8 mouse cellular contexts compared by ENCODE assay signal in genomic region chr11:119058041-119058995, GRCm38 (mm10). TPM values are rescaled to one million over a fixed set of nuclear protein-coding genes. Genes with fewer than 3 reads are reported as not detected.
DNase-seq lines count a peak whose midpoint lies in the region; ATAC-seq and TF ChIP-seq lines count a peak whose summit lies in the region.

No protein-coding gene starts in this region.

- peak overlapping the region; percentile 8; the same call in 1 of the 2 replicates for H3K4me3 ChIP-seq in G1E (ENCODE audit: low read depth, low read length)
- H3K4me3 ChIP-seq in heart, embryonic 11.5 days (ENCODE audit: low read depth, low read length), result peak overlapping the region; percentile 26
- peak overlapping the region; percentile 4; the same call in 1 of the 2 replicates for H3K4me3 ChIP-seq in kidney, postnatal 0 days (replicated peaks; ENCODE audit: low read depth, low read length)
- H3K4me3 ChIP-seq in stomach, embryonic 15.5 days (replicated peaks), result peak overlapping the region; percentile 27
- no peak overlapping the region for H3K4me3 ChIP-seq in thymus, adult 2 months (ENCODE audit: control insufficient read depth, insufficient read depth, low read length)

- peaks cover 96% of the 10 kb centered on the region for H3K9me3 ChIP-seq in G1E (replicated peaks)
- H3K9me3 ChIP-seq in heart, embryonic 11.5 days (replicated peaks; ENCODE audit: control insufficient read depth, low read length), result no peaks in the 10 kb centered on the region
- no peaks in the 10 kb centered on the region for H3K9me3 ChIP-seq in kidney, postnatal 0 days (replicated peaks; ENCODE audit: low read length)
- no peaks in the 10 kb centered on the region for H3K9me3 ChIP-seq in stomach, embryonic 15.5 days

- H3K36me3 ChIP-seq in G1E (replicated peaks), result no peaks in the 10 kb centered on the region
- no peaks in the 10 kb centered on the region for H3K36me3 ChIP-seq in heart, embryonic 11.5 days (ENCODE audit: control insufficient read depth, insufficient read depth, low read length)
- no peaks in the 10 kb centered on the region for H3K36me3 ChIP-seq in kidney, postnatal 0 days (ENCODE audit: insufficient read depth, low read length)
- H3K36me3 ChIP-seq in stomach, embryonic 15.5 days, result no peaks in the 10 kb centered on the region
- no peaks in the 10 kb centered on the region for H3K36me3 ChIP-seq in thymus, adult 2 months (ENCODE audit: control insufficient read depth, insufficient read depth, low read length)

- no peak for TF ChIP-seq POLR2A in thymus, adult 2 months (IDR thresholded peaks at IDR 0.05; ENCODE audit: control insufficient read depth, extremely low read depth, insufficient read depth, low read length, poor library complexity)

- peak; percentile 25 for DNase-seq in CD4-positive helper T cell, adult 2 months (ENCODE audit: low read depth, low spot score)
- DNase-seq in G1E (ENCODE audit: low spot score), result no peak
- DNase-seq in kidney, postnatal 0 days (ENCODE audit: low spot score), result no peak
- peak; percentile 88 for DNase-seq in lung, postnatal 36 days
- DNase-seq in thymus, adult 2 months, result no peak
- no peak for DNase-seq in adrenal gland, adult 8-10 months

- H3K4me1 ChIP-seq in G1E (ENCODE audit: insufficient read depth, low read depth, low read length), result no peaks in the 10 kb centered on the region
- H3K4me1 ChIP-seq in heart, embryonic 11.5 days (ENCODE audit: control insufficient read depth, insufficient read depth, low read length), result peaks cover 32% of the 10 kb centered on the region
- peaks cover 35% of the 10 kb centered on the region for H3K4me1 ChIP-seq in kidney, postnatal 0 days (replicated peaks; ENCODE audit: insufficient read depth, low read length)
- peaks cover 45% of the 10 kb centered on the region for H3K4me1 ChIP-seq in stomach, embryonic 15.5 days
- peaks cover 44% of the 10 kb centered on the region for H3K4me1 ChIP-seq in thymus, adult 2 months (replicated peaks; ENCODE audit: control insufficient read depth, insufficient read depth, low read length)

- 0 out of 2 replicates have a peak overlapping the region, but pooled peaks have one; percentile 22 for H3K9ac ChIP-seq in heart, embryonic 11.5 days (ENCODE audit: low read depth, low read length)
- H3K9ac ChIP-seq in kidney, postnatal 0 days (ENCODE audit: low read depth, low read length), result 0 out of 2 replicates have a peak overlapping the region, but pooled peaks have one; percentile 23
- H3K9ac ChIP-seq in stomach, embryonic 15.5 days, result no peak overlapping the region

- ATAC-seq in G1E (ENCODE audit: extremely low read depth, insufficient number of reproducible peaks, low FRiP score, poor library complexity, severe bottlenecking), result no peak
- ATAC-seq in heart, embryonic 11.5 days (replicated peaks; ENCODE audit: insufficient number of reproducible peaks, low FRiP score, low TSS enrichment), result no peak
- ATAC-seq in kidney, postnatal 0 days (replicated peaks; ENCODE audit: low FRiP score, low read depth), result peak; percentile 50; the same call in 1 of the 2 replicates
- peak; percentile 28; the same call in 1 of the 2 replicates for ATAC-seq in stomach, embryonic 15.5 days (ENCODE audit: insufficient read depth, low FRiP score, low read depth)

- H3K27ac ChIP-seq in heart, embryonic 11.5 days (ENCODE audit: low read depth, low read length), result no peak overlapping the region
- H3K27ac ChIP-seq in kidney, postnatal 0 days, result no peak overlapping the region
- H3K27ac ChIP-seq in stomach, embryonic 15.5 days, result peak overlapping the region; percentile 48; the same call in 1 of the 2 replicates
- no peak overlapping the region for H3K27ac ChIP-seq in thymus, adult 2 months (ENCODE audit: control insufficient read depth, insufficient read depth, low read length)

- 4% methylated on average over 58 of the region's 58 CpGs for WGBS in heart, embryonic 11.5 days (ENCODE audit: insufficient replicate concordance)
- WGBS in kidney, postnatal 0 days, result 1% methylated on average over 58 of the region's 58 CpGs
- 3% methylated on average over 58 of the region's 58 CpGs for WGBS in stomach, embryonic 15.5 days
- WGBS in thymus, adult 2 months, result 7% methylated on average over 58 of the region's 58 CpGs

- peak overlapping the region; percentile 94 for H3K4me2 ChIP-seq in heart, embryonic 11.5 days
- peak overlapping the region; percentile 44 for H3K4me2 ChIP-seq in kidney, postnatal 0 days (ENCODE audit: low read length)
- H3K4me2 ChIP-seq in stomach, embryonic 15.5 days, result peak overlapping the region; percentile 97

- 0 out of 2 replicates have a peak, but pooled peaks cover 2% of the 10 kb centered on the region for H3K27me3 ChIP-seq in G1E (ENCODE audit: insufficient read depth, low read length)
- peaks cover 80% of the 10 kb centered on the region for H3K27me3 ChIP-seq in heart, embryonic 11.5 days (ENCODE audit: control insufficient read depth, insufficient read depth, low read length)
- H3K27me3 ChIP-seq in kidney, postnatal 0 days (ENCODE audit: insufficient read depth, low read length), result peaks cover 57% of the 10 kb centered on the region
- H3K27me3 ChIP-seq in stomach, embryonic 15.5 days (replicated peaks), result peaks cover 72% of the 10 kb centered on the region
- peaks cover 44% of the 10 kb centered on the region for H3K27me3 ChIP-seq in thymus, adult 2 months (ENCODE audit: control insufficient read depth, insufficient read depth, low read length)

- no peak for TF ChIP-seq CTCF in G1E (IDR thresholded peaks at IDR 0.05; ENCODE audit: low read depth, low read length)
- peak; percentile 42; the same call in 1 of the 2 replicates for TF ChIP-seq CTCF in kidney, postnatal 0 days (IDR thresholded peaks at IDR 0.05; ENCODE audit: low read depth)
- no peak for TF ChIP-seq CTCF in thymus, adult 2 months (IDR thresholded peaks at IDR 0.05; ENCODE audit: borderline replicate concordance, control insufficient read depth, extremely low read depth, insufficient read depth, low read length, poor library complexity)

RNA-seq across cellular contexts. Expression of gene Cbx8, which starts 17.5 kb away (rescaled TPM):
- total RNA-seq in G1E (2014; fragmentation: Nextera tagmentation) (not detected in 2 replicates), G1E (2017) (not detected in 2 replicates)
- polyA plus RNA-seq in G1E (2012), result not detected in 2 replicates
- 6.7 and 7.8 TPM in 2 replicates for polyA plus RNA-seq in heart, embryonic 11.5 days (2014; fragmentation: Nextera tagmentation; extraction: Ambion mirVana)
- 6.1 and 7.7 TPM in 2 replicates for polyA plus RNA-seq in kidney, postnatal 0 days (2015; fragmentation: Nextera tagmentation; extraction: Ambion mirVana)
- polyA plus RNA-seq in stomach, embryonic 15.5 days (2015; fragmentation: Nextera tagmentation; extraction: Ambion mirVana), result 6.9 and 7.2 TPM in 2 replicates
- 8.1 and 8.2 TPM in 2 replicates for polyA plus RNA-seq in thymus, adult 2 months (2012; rRNA removed)
- total RNA-seq in adrenal gland, adult 8-10 months (2022), result 10 to 100 TPM; 15.3 to 24.0 (median 16.5) TPM

RNA-seq across cellular contexts. Expression of gene Cbx4, which starts 27.7 kb away (rescaled TPM):
- total RNA-seq in G1E (2014; fragmentation: Nextera tagmentation) (not detected in 2 replicates), G1E (2017) (not detected in 2 replicates)
- 0.03 and 0.08 TPM in 2 replicates for polyA plus RNA-seq in G1E (2012)
- polyA plus RNA-seq in heart, embryonic 11.5 days (2014; fragmentation: Nextera tagmentation; extraction: Ambion mirVana), result 6.3 and 7.7 TPM in 2 replicates
- polyA plus RNA-seq in kidney, postnatal 0 days (2015; fragmentation: Nextera tagmentation; extraction: Ambion mirVana), result 8.0 and 9.7 TPM in 2 replicates
- polyA plus RNA-seq in stomach, embryonic 15.5 days (2015; fragmentation: Nextera tagmentation; extraction: Ambion mirVana), result 10.2 and 10.3 TPM in 2 replicates
- polyA plus RNA-seq in thymus, adult 2 months (2012; rRNA removed), result 54.7 and 56.8 TPM in 2 replicates
- total RNA-seq in adrenal gland, adult 8-10 months (2022), result 100 to 1,000 TPM in 1 of 4 experiments, 10 to 100 TPM in 3; 70.8 to 227 (median 87.4) TPM

RNA-seq across cellular contexts. Expression of gene Cbx2, which starts 35.6 kb away (rescaled TPM):
- total RNA-seq in G1E (2014; fragmentation: Nextera tagmentation) (not detected in 2 replicates), G1E (2017) (0.11 and 0.12 TPM in 2 replicates)
- not detected in 2 replicates for polyA plus RNA-seq in G1E (2012)
- polyA plus RNA-seq in heart, embryonic 11.5 days (2014; fragmentation: Nextera tagmentation; extraction: Ambion mirVana), result 23.6 and 23.8 TPM in 2 replicates
- 16.7 and 18.4 TPM in 2 replicates for polyA plus RNA-seq in kidney, postnatal 0 days (2015; fragmentation: Nextera tagmentation; extraction: Ambion mirVana)
- polyA plus RNA-seq in stomach, embryonic 15.5 days (2015; fragmentation: Nextera tagmentation; extraction: Ambion mirVana), result 21.3 and 24.8 TPM in 2 replicates
- 20.6 and 22.5 TPM in 2 replicates for polyA plus RNA-seq in thymus, adult 2 months (2012; rRNA removed)
- total RNA-seq in adrenal gland, adult 8-10 months (2022), result 1 to 10 TPM; 4.6 to 8.1 (median 5.6) TPM

Comparison
In these comparisons a context has a peak if more than half of its experiments do, and no peak if none do; other contexts are left out.
1. DNase-seq: peak in CD4-positive helper T cell, adult 2 months (single experiment) and lung, postnatal 36 days (single experiment); none in G1E (single experiment), kidney, postnatal 0 days (single experiment), thymus, adult 2 months (single experiment) and adrenal gland, adult 8-10 months (single experiment).
2. ATAC-seq: peak in kidney, postnatal 0 days (single experiment) and stomach, embryonic 15.5 days (single experiment); none in G1E (single experiment) and heart, embryonic 11.5 days (single experiment).
3. H3K4me2 ChIP-seq: peak in every context shown above with its lines; median percentile 97 in stomach, embryonic 15.5 days; 94 in heart, embryonic 11.5 days; 44 in kidney, postnatal 0 days.
4. RNA of gene Cbx2, which starts 35.6 kb away (polyA plus RNA-seq): 23.6 to 23.8 TPM in heart, embryonic 11.5 days, 21.3 to 24.8 TPM in stomach, embryonic 15.5 days, 20.6 to 22.5 TPM in thymus, adult 2 months and 16.7 to 18.4 TPM in kidney, postnatal 0 days; not detected in G1E; every median in the first group is over 10 times any median in the second.